Mouse (Mus musculus): ENCODE data around the gene Dera. TPM values are rescaled to one million over a fixed set of nuclear protein-coding genes. Genes with fewer than 3 reads are reported as not detected.

Gene Dera
- polyA plus RNA-seq, 1 experiment from 2014 or later, result 67.1 TPM

DNA sequence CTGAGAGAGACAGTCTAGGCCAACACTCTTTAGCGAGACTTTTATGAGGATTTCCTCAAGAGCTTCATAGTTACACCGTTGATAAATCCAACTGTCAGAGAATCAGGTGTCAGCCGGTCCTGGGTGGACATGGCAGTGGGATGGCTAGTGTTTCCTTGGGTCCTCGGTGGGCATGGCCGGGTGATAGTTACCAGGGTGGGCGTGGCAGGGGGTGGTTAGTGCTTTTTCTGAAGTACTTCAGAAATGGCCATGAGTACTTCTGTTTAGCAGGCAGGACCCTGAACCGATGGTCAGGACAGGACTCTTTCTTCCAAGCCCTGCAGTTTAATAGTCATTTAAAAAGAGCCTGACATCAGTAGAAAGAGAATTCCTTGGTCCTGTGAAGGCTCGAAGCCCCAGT lies 52.5 kb downstream of the Dera start:
- Histone ChIP-seq H3K36me3 (ENCODE audit: control insufficient read depth, insufficient read depth, low read length) (no peaks in the 10 kb centered on the region), H3K4me1 (replicated peaks; ENCODE audit: control insufficient read depth, insufficient read depth, low read length) (no peaks in the 10 kb centered on the region), H3K4me2 (ENCODE audit: low read length) (no peak overlapping the region), H3K27ac (ENCODE audit: low read depth) (no peak overlapping the region), H3K4me3 (ENCODE audit: low read depth, low read length) (no peak overlapping the region), H3K9me3 (ENCODE audit: control insufficient read depth, low read length) (no peaks in the 10 kb centered on the region), H3K27me3 (replicated peaks; ENCODE audit: control insufficient read depth, insufficient read depth, low read length) (no peaks in the 10 kb centered on the region), H3K9ac (ENCODE audit: low read length) (no peak overlapping the region)
- 82% methylated on average over 8 of the region's 8 CpGs for WGBS
- DNase-seq (ENCODE audit: low spot score), result no peak
- no peak for ATAC-seq (replicated peaks; ENCODE audit: low FRiP score, low TSS enrichment, low read depth)

GRCm38 (mm10) chr6:137807296-137807695 lies 53.0 kb downstream of the Dera start:
- 93% methylated on average over 6 of the region's 6 CpGs for WGBS
- H3K36me3 ChIP-seq (ENCODE audit: control insufficient read depth, insufficient read depth, low read length), result no peaks in the 10 kb centered on the region
- DNase-seq (ENCODE audit: low spot score) (no peak), ATAC-seq (replicated peaks; ENCODE audit: low FRiP score, low TSS enrichment, low read depth) (no peak)
- H3K4me1 ChIP-seq (replicated peaks; ENCODE audit: control insufficient read depth, insufficient read depth, low read length), result no peaks in the 10 kb centered on the region
- H3K4me2 ChIP-seq (ENCODE audit: low read length), result no peak overlapping the region
- no peak overlapping the region for H3K4me3 ChIP-seq (ENCODE audit: low read depth, low read length)
- H3K27ac ChIP-seq (ENCODE audit: low read depth), result no peak overlapping the region
- no peaks in the 10 kb centered on the region for H3K27me3 ChIP-seq (replicated peaks; ENCODE audit: control insufficient read depth, insufficient read depth, low read length)
- H3K9me3 ChIP-seq (ENCODE audit: control insufficient read depth, low read length), result no peaks in the 10 kb centered on the region
- no peak overlapping the region for H3K9ac ChIP-seq (ENCODE audit: low read length)

DNA sequence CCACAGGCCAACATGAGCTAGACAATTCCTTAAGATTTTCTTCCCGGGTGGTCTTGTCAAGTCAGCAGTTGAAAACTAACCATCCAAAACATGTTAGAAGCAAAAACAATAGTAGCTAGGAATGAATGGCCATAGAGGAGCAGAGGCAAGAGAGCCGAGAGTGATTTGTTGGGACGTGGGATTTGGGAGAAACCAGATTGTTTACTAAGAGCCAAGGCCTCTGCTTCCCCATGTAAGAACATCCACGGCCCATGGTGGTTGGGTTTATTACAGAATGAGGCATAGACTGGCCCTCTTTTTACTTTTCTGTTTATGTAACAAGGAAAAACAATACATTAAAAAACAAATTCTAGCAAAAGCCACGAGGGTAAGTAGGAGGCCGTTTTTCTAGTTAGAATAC lies 54.4 kb downstream of the Dera start:
- 80% methylated on average over 6 of the region's 6 CpGs for WGBS
- H3K4me1 ChIP-seq (replicated peaks; ENCODE audit: control insufficient read depth, insufficient read depth, low read length), result no peaks in the 10 kb centered on the region
- H3K4me2 ChIP-seq (ENCODE audit: low read length), result no peak overlapping the region
- H3K9ac ChIP-seq (ENCODE audit: low read length), result no peak overlapping the region
- DNase-seq (ENCODE audit: low spot score), result no peak
- no peaks in the 10 kb centered on the region for H3K9me3 ChIP-seq (ENCODE audit: control insufficient read depth, low read length)
- H3K36me3 ChIP-seq (ENCODE audit: control insufficient read depth, insufficient read depth, low read length), result no peaks in the 10 kb centered on the region
- no peak overlapping the region for H3K27ac ChIP-seq (ENCODE audit: low read depth)
- H3K4me3 ChIP-seq (ENCODE audit: low read depth, low read length), result no peak overlapping the region
- no peaks in the 10 kb centered on the region for H3K27me3 ChIP-seq (replicated peaks; ENCODE audit: control insufficient read depth, insufficient read depth, low read length)
- no peak for ATAC-seq (replicated peaks; ENCODE audit: low FRiP score, low TSS enrichment, low read depth)

DNA sequence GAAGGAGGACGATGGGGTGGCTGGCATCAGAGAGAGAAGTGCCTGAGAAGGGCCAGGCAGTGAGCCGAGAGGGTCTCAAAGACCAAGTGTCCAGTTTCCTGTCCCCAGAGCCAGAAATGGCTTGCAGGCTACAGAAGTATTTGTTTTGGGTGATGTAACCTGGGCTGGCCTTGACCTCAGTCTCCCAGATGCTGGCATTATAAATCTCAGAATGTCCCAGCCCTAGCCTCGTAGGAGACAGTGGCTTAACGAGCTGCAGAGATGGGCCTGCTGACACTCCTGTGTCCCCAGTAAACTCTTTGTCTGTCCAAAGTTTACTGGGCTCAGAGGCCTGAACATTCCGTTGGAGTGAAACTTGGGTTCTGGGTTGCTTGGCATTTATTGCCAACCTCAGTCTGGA lies 55.8 kb downstream of the Dera start:
- Histone ChIP-seq H3K4me2 (ENCODE audit: low read length) (no peak overlapping the region), H3K9me3 (ENCODE audit: control insufficient read depth, low read length) (no peaks in the 10 kb centered on the region), H3K27ac (ENCODE audit: low read depth) (no peak overlapping the region), H3K4me1 (replicated peaks; ENCODE audit: control insufficient read depth, insufficient read depth, low read length) (no peaks in the 10 kb centered on the region), H3K27me3 (replicated peaks; ENCODE audit: control insufficient read depth, insufficient read depth, low read length) (no peaks in the 10 kb centered on the region), H3K4me3 (ENCODE audit: low read depth, low read length) (no peak overlapping the region), H3K36me3 (ENCODE audit: control insufficient read depth, insufficient read depth, low read length) (no peaks in the 10 kb centered on the region), H3K9ac (ENCODE audit: low read length) (no peak overlapping the region)
- DNase-seq (ENCODE audit: low spot score), result no peak
- WGBS, result 56% methylated on average over 5 of the region's 5 CpGs
- ATAC-seq (replicated peaks; ENCODE audit: low FRiP score, low TSS enrichment, low read depth), result no peak

DNA sequence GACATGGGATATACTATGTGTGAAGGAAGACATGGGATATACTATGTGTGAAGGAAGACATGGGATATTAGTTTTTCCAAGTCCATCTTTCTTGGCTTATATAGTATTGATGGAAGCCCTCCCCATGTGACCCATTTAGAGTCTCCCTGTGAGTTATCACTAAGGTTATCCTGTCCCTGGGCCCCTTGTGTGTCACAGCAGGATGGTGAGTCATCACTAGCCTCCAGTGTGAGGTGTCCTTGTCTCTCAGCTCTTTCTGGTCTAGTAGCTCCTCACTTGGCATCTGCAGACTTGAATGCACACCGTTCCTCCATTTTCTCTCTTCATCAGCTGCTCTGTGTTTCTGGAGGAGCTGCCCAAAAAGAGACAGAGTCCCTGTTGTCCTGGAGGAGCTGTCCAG lies 59.7 kb downstream of the Dera start:
- Histone ChIP-seq H3K9me3 (ENCODE audit: control insufficient read depth, low read length) (no peaks in the 10 kb centered on the region), H3K4me3 (ENCODE audit: low read depth, low read length) (no peak overlapping the region), H3K27ac (ENCODE audit: low read depth) (no peak overlapping the region), H3K27me3 (replicated peaks; ENCODE audit: control insufficient read depth, insufficient read depth, low read length) (no peaks in the 10 kb centered on the region), H3K4me1 (replicated peaks; ENCODE audit: control insufficient read depth, insufficient read depth, low read length) (no peaks in the 10 kb centered on the region), H3K9ac (ENCODE audit: low read length) (no peak overlapping the region), H3K4me2 (ENCODE audit: low read length) (no peak overlapping the region), H3K36me3 (ENCODE audit: control insufficient read depth, insufficient read depth, low read length) (no peaks in the 10 kb centered on the region)
- 100% methylated on average over 1 of the region's 1 CpGs for WGBS
- ATAC-seq (replicated peaks; ENCODE audit: low FRiP score, low TSS enrichment, low read depth) (no peak), DNase-seq (ENCODE audit: low spot score) (no peak)

- no peaks in the 10 kb centered on the region for H3K27me3 ChIP-seq (replicated peaks; ENCODE audit: control insufficient read depth, insufficient read depth, low read length)
- no peak for ATAC-seq (replicated peaks; ENCODE audit: low FRiP score, low TSS enrichment, low read depth)
- no peaks in the 10 kb centered on the region for H3K9me3 ChIP-seq (ENCODE audit: control insufficient read depth, low read length)
- H3K4me3 ChIP-seq (ENCODE audit: low read depth, low read length), result no peak overlapping the region
- DNase-seq (ENCODE audit: low spot score), result no peak
- no peaks in the 10 kb centered on the region for H3K4me1 ChIP-seq (replicated peaks; ENCODE audit: control insufficient read depth, insufficient read depth, low read length)
- no peak overlapping the region for H3K27ac ChIP-seq (ENCODE audit: low read depth)
- WGBS, result 72% methylated on average over 9 of the region's 9 CpGs
- no peaks in the 10 kb centered on the region for H3K36me3 ChIP-seq (ENCODE audit: control insufficient read depth, insufficient read depth, low read length)
- H3K9ac ChIP-seq (ENCODE audit: low read length), result no peak overlapping the region
- no peak overlapping the region for H3K4me2 ChIP-seq (ENCODE audit: low read length)
Measured at GRCm38 (mm10) chr6:137816508-137816907, 62.2 kb downstream of the Dera start.

DNA sequence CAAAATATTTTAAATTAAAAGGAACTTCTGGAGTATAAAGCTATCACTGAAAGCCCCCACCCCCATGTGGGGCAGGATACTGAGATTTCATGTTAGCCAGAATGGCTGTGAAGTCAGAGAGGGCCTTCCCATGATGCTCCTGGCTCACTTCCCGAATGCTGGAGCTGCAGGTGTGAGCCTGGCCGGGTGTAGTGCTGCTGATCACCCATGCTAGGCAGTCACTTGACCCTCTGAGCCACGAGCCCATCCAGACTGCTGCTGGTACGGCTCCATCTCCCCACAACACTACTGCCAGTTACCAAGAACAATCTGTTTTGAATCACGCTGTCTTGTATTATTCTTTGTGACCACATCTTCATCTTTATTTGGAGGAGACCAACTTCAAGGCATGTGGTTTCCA lies 68.2 kb downstream of the Dera start:
- H3K36me3 ChIP-seq (ENCODE audit: control insufficient read depth, insufficient read depth, low read length), result no peaks in the 10 kb centered on the region
- no peaks in the 10 kb centered on the region for H3K4me1 ChIP-seq (replicated peaks; ENCODE audit: control insufficient read depth, insufficient read depth, low read length)
- H3K4me3 ChIP-seq (ENCODE audit: low read depth, low read length), result no peak overlapping the region
- H3K27me3 ChIP-seq (replicated peaks; ENCODE audit: control insufficient read depth, insufficient read depth, low read length), result no peaks in the 10 kb centered on the region
- ATAC-seq (replicated peaks; ENCODE audit: low FRiP score, low TSS enrichment, low read depth) (no peak), DNase-seq (ENCODE audit: low spot score) (no peak)
- WGBS, result 80% methylated on average over 5 of the region's 5 CpGs
- H3K9ac ChIP-seq (ENCODE audit: low read length), result no peak overlapping the region
- H3K9me3 ChIP-seq (ENCODE audit: control insufficient read depth, low read length), result no peaks in the 10 kb centered on the region
- H3K27ac ChIP-seq (ENCODE audit: low read depth), result no peak overlapping the region
- no peak overlapping the region for H3K4me2 ChIP-seq (ENCODE audit: low read length)

- Histone ChIP-seq H3K27me3 (replicated peaks; ENCODE audit: control insufficient read depth, insufficient read depth, low read length) (no peaks in the 10 kb centered on the region), H3K4me2 (ENCODE audit: low read length) (no peak overlapping the region), H3K4me1 (replicated peaks; ENCODE audit: control insufficient read depth, insufficient read depth, low read length) (no peaks in the 10 kb centered on the region), H3K9me3 (ENCODE audit: control insufficient read depth, low read length) (no peaks in the 10 kb centered on the region), H3K27ac (ENCODE audit: low read depth) (no peak overlapping the region), H3K4me3 (ENCODE audit: low read depth, low read length) (no peak overlapping the region), H3K36me3 (ENCODE audit: control insufficient read depth, insufficient read depth, low read length) (no peaks in the 10 kb centered on the region), H3K9ac (ENCODE audit: low read length) (no peak overlapping the region)
- DNase-seq (ENCODE audit: low spot score), result no peak
- ATAC-seq (replicated peaks; ENCODE audit: low FRiP score, low TSS enrichment, low read depth), result no peak
- 83% methylated on average over 7 of the region's 7 CpGs for WGBS
Measured at GRCm38 (mm10) chr6:137824046-137825021, 70.0 kb downstream of the Dera start.

All from intestine, embryonic 14.5 days (tissue).